Mouse (Mus musculus): ENCODE measurements around the gene Gast. TPM values are rescaled to one million over a fixed set of nuclear protein-coding genes. Genes with fewer than 3 reads are reported as not detected.
"Not testable (repeated sequence)": the region's sequence is repeated elsewhere in the genome, so short reads cannot be mapped to it uniquely, and the experiment has no call there.

Gast gene
- polyA plus RNA-seq, 1 experiment from 2014 or later, result not detected

GRCm38 (mm10) chr11:100321479-100322305 is 12.5 kb upstream of the Gast start:
- not testable (repeated sequence) for ATAC-seq (ENCODE audit: insufficient number of reproducible peaks, insufficient read depth, low FRiP score, low TSS enrichment); H3K9ac ChIP-seq; H3K27me3 ChIP-seq; H3K27ac ChIP-seq; H3K4me1 ChIP-seq; H3K9me3 ChIP-seq; H3K4me3 ChIP-seq
- Histone ChIP-seq H3K36me3 (peaks cover 14% of the 10 kb centered on the region), H3K4me2 (replicated peaks) (peak overlapping the region; percentile 86; the same call in 1 of the 2 replicates)
- 87% methylated on average over 7 of the region's 7 CpGs for WGBS

DNA sequence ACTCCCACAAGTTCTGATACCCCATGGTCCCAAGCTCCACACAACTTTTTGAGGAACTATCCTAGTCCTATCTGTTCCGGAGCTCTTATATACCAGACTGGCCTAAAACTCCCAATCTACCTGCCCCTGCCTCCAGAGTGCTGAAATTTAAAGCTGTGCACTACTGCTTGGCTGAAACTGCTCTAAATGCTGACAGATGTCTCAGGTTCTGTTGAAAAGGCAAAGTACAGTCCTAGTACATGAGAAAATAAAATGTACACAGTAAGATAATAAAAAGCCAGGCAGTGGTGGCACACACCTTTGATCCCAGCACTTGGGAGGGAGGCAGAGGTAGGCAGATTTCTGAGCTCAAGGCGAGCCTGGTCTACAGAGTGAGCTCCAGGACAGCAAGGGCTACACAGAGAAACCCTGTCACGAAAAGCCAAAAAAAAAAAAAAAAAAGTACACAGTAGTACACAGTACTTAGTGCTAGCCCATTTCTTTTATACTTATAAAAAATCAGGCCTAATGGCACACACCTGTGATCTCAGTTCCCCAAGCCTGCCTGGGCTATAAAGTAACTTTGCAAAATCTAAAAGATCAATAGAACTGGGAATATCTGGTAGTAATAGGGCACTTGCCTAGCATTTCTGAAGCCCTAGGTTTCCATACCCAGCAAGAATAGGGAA is 11.5 kb upstream of the Gast start:
- no peak for ATAC-seq (ENCODE audit: insufficient number of reproducible peaks, insufficient read depth, low FRiP score, low TSS enrichment)
- Histone ChIP-seq H3K4me1 (no peaks in the 10 kb centered on the region), H3K27ac (peak overlapping the region; percentile 13; the same call in 1 of the 2 replicates), H3K36me3 (peaks cover 14% of the 10 kb centered on the region), H3K9me3 (no peaks in the 10 kb centered on the region), H3K27me3 (no peaks in the 10 kb centered on the region), H3K9ac (no peak overlapping the region), H3K4me3 (no peak overlapping the region), H3K4me2 (replicated peaks) (no peak overlapping the region)
- 61% methylated on average over 3 of the region's 3 CpGs for WGBS

- Histone ChIP-seq H3K4me2 (replicated peaks) (no peak overlapping the region), H3K27me3 (no peaks in the 10 kb centered on the region), H3K36me3 (peaks cover 14% of the 10 kb centered on the region), H3K9ac (no peak overlapping the region), H3K4me3 (no peak overlapping the region), H3K9me3 (no peaks in the 10 kb centered on the region), H3K4me1 (no peaks in the 10 kb centered on the region), H3K27ac (no peak overlapping the region)
- no peak for ATAC-seq (ENCODE audit: insufficient number of reproducible peaks, insufficient read depth, low FRiP score, low TSS enrichment)
- 17% methylated on average over 3 of the region's 3 CpGs for WGBS
Measured at GRCm38 (mm10) chr11:100323578-100323977, 10.6 kb upstream of the Gast start.

DNA sequence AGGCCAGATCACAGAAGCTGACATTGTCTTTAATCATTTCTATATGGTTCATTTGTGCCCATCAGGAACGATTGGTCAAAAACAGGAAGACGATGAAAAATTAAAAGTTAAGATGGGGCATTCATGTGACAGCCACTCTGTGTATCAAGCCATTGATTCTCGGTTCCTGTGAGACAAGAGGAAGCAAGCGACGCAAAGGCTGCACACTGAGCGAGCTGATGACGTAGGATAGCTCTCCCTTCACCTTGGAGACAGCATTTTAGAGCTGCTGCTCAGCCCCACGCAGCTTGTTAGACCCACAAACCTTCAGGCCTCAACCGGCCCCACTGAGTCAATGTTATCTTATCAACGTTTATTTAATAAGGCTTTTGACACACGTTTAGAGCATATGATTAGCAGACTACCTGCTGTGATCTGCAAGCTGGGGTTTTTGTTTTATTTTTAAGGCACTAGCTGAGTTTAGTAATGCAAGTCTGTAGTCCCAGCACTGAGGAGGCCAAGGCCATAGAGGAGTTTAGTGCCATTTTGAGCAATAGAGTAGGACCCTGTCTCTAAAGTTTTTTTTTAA is 9.1 kb upstream of the Gast start:
- Histone ChIP-seq H3K36me3 (peaks cover 14% of the 10 kb centered on the region), H3K27ac (no peak overlapping the region), H3K27me3 (no peaks in the 10 kb centered on the region), H3K9me3 (no peaks in the 10 kb centered on the region), H3K4me3 (no peak overlapping the region), H3K9ac (no peak overlapping the region), H3K4me1 (no peaks in the 10 kb centered on the region), H3K4me2 (replicated peaks) (no peak overlapping the region)
- no peak for ATAC-seq (ENCODE audit: insufficient number of reproducible peaks, insufficient read depth, low FRiP score, low TSS enrichment)
- WGBS, result 80% methylated on average over 11 of the region's 11 CpGs

GRCm38 (mm10) chr11:100327316-100327715 is 6.9 kb upstream of the Gast start:
- Histone ChIP-seq H3K4me3 (no peak overlapping the region), H3K27me3 (no peaks in the 10 kb centered on the region), H3K9me3 (no peaks in the 10 kb centered on the region), H3K4me2 (replicated peaks) (no peak overlapping the region), H3K36me3 (peaks cover 6% of the 10 kb centered on the region), H3K4me1 (no peaks in the 10 kb centered on the region), H3K27ac (no peak overlapping the region), H3K9ac (no peak overlapping the region)
- no peak for ATAC-seq (ENCODE audit: insufficient number of reproducible peaks, insufficient read depth, low FRiP score, low TSS enrichment)
- WGBS, result 79% methylated on average over 11 of the region's 11 CpGs

- WGBS, result 86% methylated on average over 6 of the region's 6 CpGs
- Histone ChIP-seq H3K27me3 (no peaks in the 10 kb centered on the region), H3K4me3 (no peak overlapping the region), H3K27ac (no peak overlapping the region), H3K9me3 (no peaks in the 10 kb centered on the region), H3K9ac (no peak overlapping the region), H3K4me1 (peaks cover 4% of the 10 kb centered on the region; the same call in 1 of the 2 replicates), H3K36me3 (peaks cover 1% of the 10 kb centered on the region; the same call in 1 of the 2 replicates), H3K4me2 (replicated peaks) (no peak overlapping the region)
- no peak for ATAC-seq (ENCODE audit: insufficient number of reproducible peaks, insufficient read depth, low FRiP score, low TSS enrichment)
Measured at GRCm38 (mm10) chr11:100327761-100328160, 6.4 kb upstream of the Gast start.

- ATAC-seq (ENCODE audit: insufficient number of reproducible peaks, insufficient read depth, low FRiP score, low TSS enrichment), result no peak
- Histone ChIP-seq H3K27ac (no peak overlapping the region), H3K9me3 (no peaks in the 10 kb centered on the region), H3K36me3 (no peaks in the 10 kb centered on the region), H3K4me1 (peaks cover 9% of the 10 kb centered on the region; the same call in 1 of the 2 replicates), H3K4me3 (no peak overlapping the region), H3K9ac (no peak overlapping the region), H3K27me3 (no peaks in the 10 kb centered on the region), H3K4me2 (replicated peaks) (no peak overlapping the region)
- 63% methylated on average over 16 of the region's 16 CpGs for WGBS
Measured at GRCm38 (mm10) chr11:100330235-100330634, 4.0 kb upstream of the Gast start.

- H3K4me2 ChIP-seq (replicated peaks); H3K27ac ChIP-seq; H3K27me3 ChIP-seq; ATAC-seq (ENCODE audit: insufficient number of reproducible peaks, insufficient read depth, low FRiP score, low TSS enrichment); H3K9ac ChIP-seq; H3K4me3 ChIP-seq; H3K9me3 ChIP-seq; H3K36me3 ChIP-seq; H3K4me1 ChIP-seq: not testable (repeated sequence)
- WGBS, result 50% methylated on average over 8 of the region's 8 CpGs
Measured at GRCm38 (mm10) chr11:100330816-100331375, 3.3 kb upstream of the Gast start.

GRCm38 (mm10) chr11:100332766-100333515 is 1.3 kb upstream of the Gast start:
- H3K27ac ChIP-seq, result peak overlapping the region; percentile 36; the same call in 1 of the 2 replicates

GRCm38 (mm10) chr11:100335731-100336130 is 1.5 kb downstream of the Gast start:
- H3K36me3 ChIP-seq, result no peaks in the 10 kb centered on the region
- whole genome bisulfite sequencing, result 61% methylated on average over 3 of the region's 3 CpGs
- no peak for ATAC-seq (ENCODE audit: insufficient number of reproducible peaks, insufficient read depth, low FRiP score, low TSS enrichment)
- H3K9me3 ChIP-seq, result no peaks in the 10 kb centered on the region
- H3K4me3 ChIP-seq, result no peak overlapping the region
- peak overlapping the region; percentile 46; the same call in 1 of the 2 replicates for H3K27ac ChIP-seq
- H3K9ac ChIP-seq, result no peak overlapping the region
- H3K27me3 ChIP-seq, result no peaks in the 10 kb centered on the region
- no peak overlapping the region for H3K4me2 ChIP-seq (replicated peaks)
- H3K4me1 ChIP-seq, result peaks cover 9% of the 10 kb centered on the region; the same call in 1 of the 2 replicates

More at GRCm38 (mm10) chr11:100332766-100333515, 1.3 kb upstream of the Gast start:
- Histone ChIP-seq H3K4me1 (peaks cover 9% of the 10 kb centered on the region; the same call in 1 of the 2 replicates), H3K27me3 (no peaks in the 10 kb centered on the region), H3K4me2 (replicated peaks) (no peak overlapping the region), H3K9me3 (no peaks in the 10 kb centered on the region), H3K36me3 (no peaks in the 10 kb centered on the region), H3K4me3 (no peak overlapping the region), H3K9ac (no peak overlapping the region)
- no peak for ATAC-seq (ENCODE audit: insufficient number of reproducible peaks, insufficient read depth, low FRiP score, low TSS enrichment)
- 50% methylated on average over 9 of the region's 9 CpGs for WGBS

GRCm38 (mm10) chr11:100344269-100344668 is 10.1 kb downstream of the Gast start:
- Histone ChIP-seq H3K4me3 (no peak overlapping the region), H3K36me3 (no peaks in the 10 kb centered on the region), H3K9me3 (no peaks in the 10 kb centered on the region), H3K4me1 (peaks cover 3% of the 10 kb centered on the region; the same call in 1 of the 2 replicates), H3K4me2 (replicated peaks) (no peak overlapping the region), H3K27ac (no peak overlapping the region), H3K27me3 (no peaks in the 10 kb centered on the region), H3K9ac (no peak overlapping the region)
- ATAC-seq (ENCODE audit: insufficient number of reproducible peaks, insufficient read depth, low FRiP score, low TSS enrichment), result no peak
- 92% methylated on average over 10 of the region's 10 CpGs for WGBS
